Mouse (Mus musculus) stomach, postnatal 0 days (tissue): ENCODE data around the gene Gm21885. TPM values are rescaled to one million over a fixed set of nuclear protein-coding genes. Genes with fewer than 3 reads are reported as not detected.

ENCODE experiments used
- ATAC-seq: fragments of 200-750 bp; cut with Nextera tagmentation; 2 replicates; pipeline ENCODE4 v1.8.0; 2017; ENCODE audit not compliant: low FRiP score, low TSS enrichment
- DNase-seq: peaks from one replicate; pipeline ENCODE4 v3.0.0-alpha.2; 2016; ENCODE audit warnings: low spot score
- H3K27ac ChIP-seq: fragments of 300-500 bp; sonication (generic); replicated peaks from 2 replicates; pipeline ENCODE4 v1.5.1; 2014; ENCODE audit warnings: mild to moderate bottlenecking, control low read depth
- H3K27me3 ChIP-seq: fragments of 300-500 bp; sonication (generic); 2 replicates; pipeline ENCODE4 v1.6.1; 2014; ENCODE audit warnings: low read length; ENCODE audit not compliant: control insufficient read depth, insufficient read depth
- H3K36me3 ChIP-seq: fragments of 300-500 bp; sonication (generic); 2 replicates; pipeline ENCODE4 v1.6.1; 2014; ENCODE audit warnings: low read length, mixed read lengths; ENCODE audit not compliant: control insufficient read depth, insufficient read depth
- H3K4me1 ChIP-seq: fragments of 300-500 bp; sonication (generic); replicated peaks from 2 replicates; pipeline ENCODE4 v1.6.1; 2014; ENCODE audit warnings: antibody characterized with exemption; ENCODE audit not compliant: control insufficient read depth, insufficient read depth
- H3K4me2 ChIP-seq: fragments of 300-500 bp; sonication (generic); replicated peaks from 2 replicates; pipeline ENCODE4 v1.6.1; 2014; ENCODE audit warnings: low read depth, mild to moderate bottlenecking, control low read depth, moderate library complexity
- H3K4me3 ChIP-seq: fragments of 300-500 bp; sonication (generic); 2 replicates; pipeline ENCODE4 v1.5.1; 2014; ENCODE audit warnings: low read depth, low read length, control low read depth
- H3K9ac ChIP-seq: fragments of 300-500 bp; sonication (generic); 2 replicates; pipeline ENCODE4 v1.6.1; 2014; ENCODE audit warnings: mild to moderate bottlenecking, low read length, control low read depth, mixed read lengths
- H3K9me3 ChIP-seq: fragments of 300-500 bp; sonication (generic); 2 replicates; pipeline ENCODE4 v1.6.1; 2016; ENCODE audit warnings: low read length; ENCODE audit not compliant: control insufficient read depth
- CTCF ChIP-seq: IDR thresholded peaks from 2 replicates; pipeline ENCODE4 v1.5.1; 2016; ENCODE audit warnings: antibody characterized with exemption, low read depth, mild to moderate bottlenecking, moderate library complexity
- EP300 ChIP-seq: optimal IDR thresholded peaks from 2 replicates; pipeline ENCODE3; 2016; ENCODE audit warnings: antibody characterized with exemption
- WGBS: fragments of 180-500 bp; shearing (Covaris S2); extraction: QIAGEN DNeasy Blood & Tissue Kit; methylation state at CpG from one replicate; pipeline ENCODE4 v1.1.7; 2014; 5-methylcytosine and 5-hydroxymethylcytosine counted together
- polyA plus RNA-seq: library from polyadenylated mRNA; unstranded; fragments of >200 nt; fragmentation: Nextera tagmentation; extraction: Ambion mirVana; gene quantifications from 2 replicates; pipeline ENCODE4 v1.2.1, GENCODE M21; 2015

Gm21885 gene
- polyA plus RNA-seq, 1 experiment from 2014 or later, result not detected

DNA sequence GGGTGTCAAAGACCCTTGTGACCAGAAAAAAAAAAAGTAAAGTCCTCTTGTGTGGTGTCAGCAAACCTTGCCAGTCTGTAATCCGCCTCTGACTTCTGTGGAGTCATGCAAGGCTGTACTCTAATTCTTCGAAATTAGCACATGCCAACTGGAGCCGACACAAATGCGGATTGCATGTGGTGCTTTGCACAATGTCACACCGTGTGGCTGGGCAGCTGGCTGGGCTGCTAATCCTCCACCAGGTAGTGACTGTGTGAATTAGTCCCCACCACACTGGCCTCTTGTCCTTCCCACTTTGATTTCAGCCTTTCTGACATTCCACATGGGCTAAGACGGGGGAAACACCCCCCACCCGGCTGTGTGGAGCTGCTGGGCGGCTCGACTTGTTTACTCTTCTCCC is 42.0 kb upstream of the Gm21885 start:
- Histone ChIP-seq H3K36me3 (no peaks in the 10 kb centered on the region), H3K9me3 (no peaks in the 10 kb centered on the region), H3K27me3 (no peaks in the 10 kb centered on the region), H3K4me2 (no peak overlapping the region), H3K4me3 (no peak overlapping the region), H3K27ac (no peak overlapping the region), H3K4me1 (peaks cover 8% of the 10 kb centered on the region), H3K9ac (no peak overlapping the region)
- WGBS, result 31% methylated on average over 9 of the region's 9 CpGs
- ATAC-seq (no peak), DNase-seq (no peak)
- no peak for TF ChIP-seq CTCF
- no peak for TF ChIP-seq EP300

DNA sequence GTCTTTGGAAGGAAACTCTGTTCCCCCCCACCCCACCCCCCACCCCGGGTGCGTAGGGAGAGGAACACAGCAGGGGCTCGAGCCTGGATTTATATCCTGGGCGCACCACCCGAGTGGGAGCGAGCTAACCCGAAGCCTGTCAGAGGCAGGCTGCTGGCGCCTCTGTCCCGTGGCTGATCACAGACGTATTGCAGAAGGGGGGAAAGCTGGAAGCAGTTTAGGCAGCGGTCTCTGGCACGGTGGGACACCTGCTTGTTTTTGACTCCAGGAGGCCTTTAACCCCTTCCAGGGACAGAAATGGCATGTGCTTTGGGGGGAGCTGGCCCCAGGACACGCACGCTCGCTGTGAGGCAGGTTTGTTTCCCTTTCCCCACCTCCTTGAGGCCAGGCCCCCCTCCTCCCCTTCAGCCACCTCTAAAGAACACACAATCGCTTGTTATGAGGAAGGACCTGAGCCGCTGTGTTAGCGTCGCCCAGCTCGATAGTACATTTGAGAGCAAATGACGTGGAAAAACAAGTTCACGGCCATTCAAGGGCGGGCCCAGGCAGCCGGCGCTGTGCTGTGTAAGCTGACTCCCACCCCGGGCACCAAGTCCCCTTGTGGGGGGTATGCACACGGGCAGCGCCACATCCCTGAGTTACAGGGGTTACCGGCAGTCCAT is 38.8 kb upstream of the Gm21885 start:
- peak; percentile 69 for DNase-seq
- Histone ChIP-seq H3K9ac (peak overlapping the region; percentile 64), H3K27ac (peak overlapping the region; percentile 71), H3K4me3 (peak overlapping the region; percentile 20), H3K27me3 (no peaks in the 10 kb centered on the region), H3K9me3 (no peaks in the 10 kb centered on the region), H3K36me3 (no peaks in the 10 kb centered on the region), H3K4me1 (peaks cover 8% of the 10 kb centered on the region), H3K4me2 (peak overlapping the region; percentile 52)
- ATAC-seq, result peak; percentile 70
- 8% methylated on average over 29 of the region's 29 CpGs for WGBS
- TF ChIP-seq CTCF (peak; percentile 31; the same call in 1 of the 2 replicates), EP300 (no peak)

DNA sequence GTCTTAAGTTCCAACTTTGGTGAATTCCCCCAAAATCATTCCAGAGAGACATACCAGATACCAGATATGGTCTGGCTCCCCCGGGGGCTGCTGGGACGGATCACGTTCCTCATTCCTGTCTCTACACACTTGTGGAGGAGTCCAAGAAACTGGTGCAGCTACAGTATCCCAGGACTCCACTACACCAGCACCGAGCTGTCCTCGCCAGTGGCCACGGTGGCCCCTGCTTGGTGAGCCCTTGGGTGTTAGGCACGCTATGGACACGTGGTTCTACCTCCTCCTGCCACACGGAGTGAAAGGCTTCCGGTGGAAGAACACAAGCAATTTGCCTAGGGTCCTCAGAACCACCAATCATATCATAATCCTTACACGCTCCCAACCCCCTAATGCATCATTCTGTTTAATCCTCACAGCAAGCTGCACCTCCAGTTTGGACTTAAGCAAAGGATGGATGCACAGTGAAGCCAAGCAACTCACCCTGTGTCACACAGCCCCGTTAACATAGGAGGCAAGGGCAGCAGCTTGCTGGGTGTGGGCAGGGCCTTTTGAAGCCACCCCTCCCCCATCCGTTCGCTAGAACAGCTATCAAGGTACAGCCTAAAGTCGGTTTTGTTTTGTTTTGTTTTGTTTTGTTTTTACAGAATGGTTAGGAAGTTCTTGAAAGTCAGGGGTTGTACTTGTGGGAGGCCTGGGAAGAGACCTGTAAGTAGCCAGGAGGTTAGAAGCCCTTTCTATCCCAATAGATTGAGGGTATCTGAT is 38.1 kb upstream of the Gm21885 start:
- TF ChIP-seq EP300 (no peak), CTCF (no peak)
- Histone ChIP-seq H3K36me3 (no peaks in the 10 kb centered on the region), H3K4me2 (peak overlapping the region; percentile 52), H3K4me1 (peaks cover 8% of the 10 kb centered on the region), H3K9me3 (no peaks in the 10 kb centered on the region), H3K4me3 (peak overlapping the region; percentile 20), H3K27ac (peak overlapping the region; percentile 71), H3K27me3 (no peaks in the 10 kb centered on the region), H3K9ac (no peak overlapping the region)
- ATAC-seq, result peak; percentile 19; the same call in 1 of the 2 replicates
- 37% methylated on average over 15 of the region's 15 CpGs for WGBS
- DNase-seq, result no peak

DNA sequence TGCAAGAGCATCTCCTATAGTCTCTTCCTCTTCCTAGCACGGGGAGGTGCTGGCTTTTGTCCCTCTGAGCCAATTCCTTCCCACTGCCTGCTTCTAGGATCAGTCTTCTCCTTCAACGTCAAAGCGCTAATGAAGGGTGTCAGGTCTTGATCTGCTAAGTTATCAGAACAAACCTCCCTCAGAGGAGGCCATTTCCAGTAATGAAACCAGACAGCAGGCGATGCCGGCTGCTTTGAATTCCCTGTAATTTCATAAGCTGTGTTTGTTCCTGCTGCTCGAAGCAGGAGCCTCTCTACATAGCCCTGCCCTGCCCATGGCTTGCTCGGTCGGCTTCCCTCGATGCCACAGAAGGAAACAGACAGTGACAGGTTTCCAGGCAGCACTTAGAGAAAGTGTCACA is 37.3 kb upstream of the Gm21885 start:
- Histone ChIP-seq H3K4me1 (peaks cover 8% of the 10 kb centered on the region), H3K9me3 (no peaks in the 10 kb centered on the region), H3K27ac (no peak overlapping the region)

DNA sequence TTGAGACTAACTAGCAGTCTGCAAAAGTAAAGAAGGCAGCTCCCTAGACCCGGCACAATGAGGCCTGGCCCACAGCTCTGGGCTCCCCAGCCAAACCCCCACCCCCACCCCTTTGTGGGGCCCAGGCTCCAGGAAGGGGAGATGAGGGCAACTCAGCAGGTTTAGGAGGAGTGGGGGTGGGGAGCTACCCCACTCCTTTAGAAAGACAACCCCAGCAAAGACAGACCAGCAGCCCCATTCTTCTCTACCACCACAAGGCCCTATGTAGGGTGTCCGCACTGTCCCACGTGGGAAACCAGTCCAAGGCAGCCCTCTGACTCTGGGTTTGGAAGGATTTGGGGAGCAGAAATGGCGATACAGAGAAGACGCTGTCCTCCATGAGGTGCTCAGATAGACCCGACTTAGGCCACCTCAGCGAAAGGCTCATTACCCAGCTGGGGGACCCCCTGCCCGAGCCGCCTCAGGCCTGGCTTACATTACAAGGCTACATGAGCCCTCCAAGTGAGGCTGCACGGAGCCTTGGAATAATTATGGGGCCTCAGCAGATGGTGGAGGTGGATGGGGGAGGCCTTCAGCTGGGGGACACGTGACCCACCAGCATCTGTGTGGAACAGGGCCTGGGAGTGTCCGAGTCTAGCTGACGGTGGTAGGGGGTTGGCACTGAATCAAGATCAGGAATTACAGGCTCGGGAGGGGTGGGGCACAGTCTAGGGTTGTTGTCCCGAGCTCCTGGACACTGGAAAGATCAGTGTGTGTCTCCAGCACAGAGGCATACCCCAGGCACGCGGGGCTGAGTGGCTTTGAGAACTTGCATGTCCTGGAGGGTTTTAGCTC is 35.5 kb upstream of the Gm21885 start, which contains the start of gene Wfikkn2:
Wfikkn2 (minus strand) TSS at position 51 of the 834 bp plus-strand sequence.
- Histone ChIP-seq H3K4me1 (peaks cover 8% of the 10 kb centered on the region), H3K9ac (peak within 1 kb of the TSS; percentile 41; the same call in 1 of the 2 replicates), H3K9me3 (no peaks in the 10 kb centered on the region), H3K4me2 (no peak within 1 kb of the TSS), H3K27ac (no peak within 1 kb of the TSS; the same call in 1 of the 2 replicates), H3K27me3 (no peaks in the 10 kb centered on the region), H3K36me3 (no peaks in the 10 kb centered on the region), H3K4me3 (no peak within 1 kb of the TSS)
- DNase-seq (no peak), ATAC-seq (peak; percentile 37; the same call in 1 of the 2 replicates)
- TF ChIP-seq CTCF, result no peak
- TF ChIP-seq EP300, result no peak
- 48% methylated on average over 17 of the region's 17 CpGs for WGBS

More for the DNA sequence above, 37.3 kb upstream of the Gm21885 start:
- Histone ChIP-seq H3K36me3 (no peaks in the 10 kb centered on the region), H3K4me3 (no peak overlapping the region), H3K27me3 (no peaks in the 10 kb centered on the region), H3K4me2 (no peak overlapping the region), H3K9ac (no peak overlapping the region)
- WGBS, result 57% methylated on average over 9 of the region's 9 CpGs
- TF ChIP-seq EP300, result no peak
- TF ChIP-seq CTCF, result no peak
- no peak for DNase-seq
- no peak for ATAC-seq
